Mouse (Mus musculus): ENCODE measurements around the gene Gm9112.
A peak's percentile ranks its signal among the peaks of the same experiment; 100 is the strongest.
"Not testable (repeated sequence)": the region's sequence is repeated elsewhere in the genome, so short reads cannot be mapped to it uniquely, and the experiment has no call there.

Gene Gm9112

GRCm38 (mm10) chrX:102707535-102707934 lies at the start of gene Gm9112, which contains the start of gene Dmrtc1b:
TSS of gene Gm9112 (minus strand) at chrX:102707635.
TSS of gene Dmrtc1b (plus strand) at chrX:102707865.
- not testable (repeated sequence) for DNase-seq

- not testable (repeated sequence) for DNase-seq
Measured at GRCm38 (mm10) chrX:102724226-102724625, 16.8 kb upstream of the Gm9112 start.

GRCm38 (mm10) chrX:102700636-102701035 lies 6.8 kb downstream of the Gm9112 start:
- DNase-seq: not testable (repeated sequence)

- DNase-seq: peak; percentile 6
Measured at GRCm38 (mm10) chrX:102689252-102689651, 18.2 kb downstream of the Gm9112 start.

- DNase-seq: not testable (repeated sequence)
Measured at GRCm38 (mm10) chrX:102686872-102687271, 20.6 kb downstream of the Gm9112 start, which contains the start of gene Gm3880. TSS of gene Gm3880 (minus strand) at chrX:102686972.

- not testable (repeated sequence) for DNase-seq
Measured at GRCm38 (mm10) chrX:102684706-102685105, 22.7 kb downstream of the Gm9112 start.

GRCm38 (mm10) chrX:102666641-102667040 lies 40.8 kb downstream of the Gm9112 start:
- no peak for DNase-seq

GRCm38 (mm10) chrX:102660712-102661111 lies 46.7 kb downstream of the Gm9112 start:
- DNase-seq: no peak
